Mouse (Mus musculus) spleen, adult 18-20 months (tissue): ENCODE data around the gene Cotl1.
A peak's percentile ranks its signal among the peaks of the same experiment; 100 is the strongest.

Experiments
- DNase-seq, 2 experiments: peaks; one replicate each; pipeline ENCODE4 v3.0.0; 2022; ENCODE audit warnings: mixed read lengths in 2 of 2

Gene Cotl1

GRCm38 (mm10) chr8:119785764-119786405 is 54.5 kb downstream of the Cotl1 start:
- no peak for DNase-seq

- no peak for DNase-seq
These were observed 55.7 kb downstream of the Cotl1 start for GRCm38 (mm10) chr8:119784676-119785075.

DNA sequence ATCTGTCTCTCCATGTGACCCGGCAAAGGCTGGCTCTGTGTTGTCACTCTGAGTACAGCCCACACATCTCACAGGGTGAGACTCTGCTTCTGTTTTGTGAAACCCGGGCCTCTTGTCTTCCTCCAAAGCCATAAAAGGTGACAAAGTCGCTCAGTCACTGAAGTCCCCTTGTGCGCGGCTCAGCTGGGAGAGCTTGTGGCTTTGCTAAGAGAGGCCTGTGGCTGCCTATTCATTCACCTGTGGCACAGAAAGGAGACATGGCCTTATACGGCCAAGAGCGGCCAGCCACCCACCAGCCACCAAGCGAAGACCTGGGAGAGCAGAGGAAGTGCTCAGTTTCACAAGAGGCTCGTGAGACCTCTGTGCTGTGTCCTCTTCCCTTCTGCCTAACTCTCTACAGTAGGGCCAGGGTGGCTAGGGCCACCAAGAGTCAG is 56.2 kb downstream of the Cotl1 start:
- DNase-seq, result peak; percentile 68 to 81

DNA sequence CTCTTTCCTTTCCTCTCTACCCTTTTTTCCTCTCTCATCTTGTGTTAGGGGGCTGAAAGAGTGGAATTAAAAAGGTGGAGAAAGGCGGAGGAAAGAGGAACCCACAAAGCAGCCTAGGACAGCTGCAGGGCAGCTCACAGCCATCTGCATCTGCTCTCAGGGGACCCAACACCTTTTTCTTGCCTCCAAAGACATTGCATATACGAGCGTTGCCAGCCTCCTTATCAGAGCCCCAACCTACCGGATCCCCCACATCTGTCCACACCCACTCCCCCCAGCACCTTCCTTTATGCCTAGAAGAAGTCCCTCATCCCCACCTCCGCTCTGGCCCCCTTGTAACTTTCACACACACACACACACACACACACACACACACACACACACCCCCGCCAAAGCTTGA is 56.8 kb downstream of the Cotl1 start:
- no peak for DNase-seq

DNA sequence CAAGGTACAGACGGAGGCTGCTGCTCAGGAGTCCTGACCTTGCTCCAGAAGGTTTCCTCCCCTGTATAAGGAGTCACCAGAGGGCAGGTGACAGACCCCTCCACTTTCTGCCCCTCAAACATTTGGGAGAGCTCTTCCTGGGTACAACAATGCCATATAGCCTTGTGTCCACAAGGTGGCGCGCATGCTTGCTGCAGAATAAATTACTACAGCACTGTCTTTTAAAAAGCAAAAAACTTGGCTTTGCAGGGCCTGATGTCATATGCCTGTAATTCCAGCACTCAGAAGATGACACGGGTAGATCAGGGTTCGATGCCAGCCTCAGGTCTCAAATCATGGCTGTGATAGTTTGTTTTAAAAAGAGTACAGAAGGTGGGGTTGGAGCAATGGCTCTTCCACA is 57.6 kb downstream of the Cotl1 start:
- DNase-seq, result peak; percentile 63 to 82

DNA sequence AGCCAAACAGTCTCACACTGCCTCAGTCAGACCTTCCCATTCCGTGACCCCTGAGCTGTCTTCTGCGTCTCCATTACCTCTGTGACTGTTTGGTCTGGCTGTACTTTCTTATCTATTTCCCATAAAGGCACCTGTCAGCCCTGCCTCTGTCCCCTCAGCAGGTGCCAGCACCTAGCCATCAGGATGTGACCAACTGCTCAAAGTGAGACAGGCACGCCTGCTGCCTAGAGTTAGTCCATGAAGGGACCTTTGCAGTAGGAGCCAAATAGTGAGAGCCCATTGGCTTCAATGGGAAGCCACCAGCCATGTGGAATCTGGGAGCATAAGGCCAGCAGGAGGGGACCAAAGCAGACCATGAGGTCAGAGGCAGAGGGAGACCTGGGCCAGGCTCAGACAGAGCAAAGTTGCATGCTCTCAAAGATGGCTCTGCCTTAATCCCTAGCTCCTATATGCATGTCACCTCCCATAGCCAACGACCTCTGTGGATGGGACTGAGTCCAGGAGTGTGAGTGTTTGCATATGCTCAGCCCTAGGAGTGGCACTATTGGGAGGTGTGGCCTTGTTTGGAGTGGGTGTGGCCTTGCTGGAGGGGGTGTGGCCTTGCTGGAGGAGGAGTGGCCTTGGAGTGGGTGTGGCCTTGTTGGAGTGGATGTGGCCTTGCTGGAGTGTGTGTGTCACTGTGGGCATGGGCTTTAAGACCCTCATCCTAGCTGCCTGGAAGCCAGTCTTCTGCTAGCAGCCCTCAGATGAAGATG is 59.1 kb downstream of the Cotl1 start:
- DNase-seq, result peak in 1 of 2 experiments; percentile 30

DNA sequence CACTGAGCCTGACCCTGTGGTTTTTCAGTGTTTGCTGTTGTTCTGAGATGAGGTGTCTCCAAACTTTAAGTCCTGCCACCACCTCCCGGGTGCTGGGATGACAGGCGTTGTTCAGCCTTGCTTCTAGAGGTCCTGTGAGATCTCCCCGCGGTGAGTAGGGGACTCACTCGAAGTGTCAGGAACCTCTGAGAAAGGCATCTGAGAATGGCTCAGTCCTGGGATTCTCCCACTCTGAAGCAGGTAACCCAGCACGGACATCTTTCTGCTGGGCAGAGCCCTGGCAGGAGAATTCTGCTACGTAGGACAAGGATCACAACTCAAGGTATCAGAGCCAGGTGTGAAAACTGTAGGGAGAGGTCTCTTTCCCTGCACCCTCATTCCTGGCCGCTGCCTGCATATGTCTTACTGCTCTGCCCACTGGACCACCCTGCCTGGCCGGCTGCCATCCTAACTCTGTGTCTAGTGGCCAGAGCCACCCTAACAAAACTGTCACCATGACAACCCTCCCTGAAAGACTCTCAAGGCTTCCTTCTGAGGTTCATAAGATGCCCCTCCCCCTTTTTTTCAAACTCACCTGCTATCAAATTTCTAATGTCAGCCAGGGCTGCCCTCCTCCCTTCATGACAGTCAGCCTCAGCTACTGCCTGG is 59.8 kb downstream of the Cotl1 start:
- DNase-seq, result no peak

GRCm38 (mm10) chr8:119779013-119779737 is 61.2 kb downstream of the Cotl1 start:
- DNase-seq, result peak; percentile 57 to 72

DNA sequence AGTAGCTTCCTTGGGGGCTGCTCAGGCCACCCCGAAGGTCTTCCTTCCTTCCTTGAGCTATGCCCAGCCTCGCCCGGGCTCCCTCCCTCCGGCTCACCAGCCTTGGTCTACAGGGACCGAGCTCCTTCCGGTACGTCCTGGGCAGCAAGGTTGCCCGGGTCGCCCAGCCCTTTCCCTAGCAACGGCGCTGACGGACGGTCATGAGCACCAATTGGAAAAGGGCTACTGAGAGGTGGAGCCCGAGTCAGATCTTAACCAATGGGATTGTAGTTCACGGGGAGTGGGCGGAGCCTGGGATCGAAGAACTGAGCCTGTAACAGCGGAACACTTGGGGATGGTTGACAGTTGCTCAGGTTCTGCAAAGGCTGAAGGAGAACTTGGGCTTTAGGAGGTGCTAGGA is 62.1 kb downstream of the Cotl1 start, which contains the start of gene Tldc1:
TSS of gene Tldc1 (minus strand) at position 154 of the 400 bp plus-strand sequence.
- DNase-seq, result peak; percentile 99

GRCm38 (mm10) chr8:119777765-119778164 is 62.6 kb downstream of the Cotl1 start:
- no peak for DNase-seq

- no peak for DNase-seq
These were observed 63.6 kb downstream of the Cotl1 start for GRCm38 (mm10) chr8:119776668-119777245.

GRCm38 (mm10) chr8:119765761-119766444 is 74.4 kb downstream of the Cotl1 start:
- DNase-seq, result no peak

DNA sequence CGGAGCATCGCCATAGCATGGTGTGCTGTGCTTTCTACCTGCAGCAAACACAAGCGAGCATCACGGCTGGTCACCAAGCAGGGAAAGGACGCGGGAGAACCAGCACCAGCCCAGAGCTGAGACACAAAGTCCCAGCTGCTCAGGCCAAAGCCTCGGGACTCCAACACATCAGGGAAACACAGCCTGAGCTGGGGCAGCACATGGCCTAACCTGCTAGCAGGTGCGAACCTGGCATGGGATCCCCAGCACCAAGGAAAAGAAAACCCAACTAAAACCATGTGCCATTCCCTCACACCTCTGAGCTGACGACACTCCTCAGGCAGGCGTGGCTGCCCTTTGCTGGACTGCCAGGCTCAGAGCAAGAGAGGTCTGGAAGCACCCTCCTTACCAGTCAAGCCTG is 75.0 kb downstream of the Cotl1 start:
- DNase-seq, result no peak

GRCm38 (mm10) chr8:119762226-119763220 is 77.8 kb downstream of the Cotl1 start:
- no peak for DNase-seq

DNA sequence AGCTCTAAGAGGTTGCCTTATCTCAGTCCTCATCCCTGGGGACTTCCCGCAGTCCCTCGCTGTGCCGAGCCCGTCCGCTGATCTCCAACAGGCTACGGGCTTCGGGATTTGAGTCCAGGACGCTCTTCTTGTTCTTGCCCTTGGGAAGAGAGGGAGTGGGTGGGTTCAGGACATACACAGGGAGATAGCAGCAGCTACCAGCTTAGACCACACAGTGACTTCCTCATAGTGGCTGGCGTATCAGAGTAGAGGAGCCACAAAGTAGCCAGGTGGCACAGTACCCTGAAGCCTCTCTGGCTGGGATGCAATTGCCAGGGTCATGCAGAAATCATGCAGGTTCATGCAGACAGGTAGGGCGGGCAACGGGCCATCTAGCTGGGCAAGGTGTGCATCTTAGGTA is 78.7 kb downstream of the Cotl1 start:
- DNase-seq, result no peak
